Mouse (Mus musculus): ENCODE measurements at regions not wholly inside any gene's neighbourhood (a gene's known extent, or its start where the extent isn't known, plus 50 kb on each side); places are given as distances from the start of the nearest gene placed in this dataset.

- no peak for DNase-seq
Measured at GRCm38 (mm10) chr6:138956461-138957072, 298.2 kb upstream of the Igbp1b start.

DNA sequence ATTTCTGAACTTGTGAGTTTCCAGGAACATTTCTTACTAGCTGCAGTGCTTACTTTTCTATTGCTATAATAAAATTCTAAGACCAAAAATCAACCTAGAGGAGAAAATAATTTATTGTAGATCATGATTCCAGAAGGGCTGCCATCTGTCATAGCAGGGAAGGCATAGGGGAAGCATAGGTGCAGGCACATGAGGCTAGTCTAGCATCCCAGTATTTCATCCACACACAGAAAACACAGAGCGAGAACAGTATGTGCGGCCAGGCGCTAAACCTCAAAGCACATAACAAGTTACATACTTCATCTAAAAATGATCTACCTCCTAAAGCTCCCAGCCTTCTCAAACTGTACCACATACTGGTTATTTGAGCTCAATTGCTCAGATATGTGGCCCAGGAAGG, 292.5 kb upstream of the Igbp1b start:
- DNase-seq: no peak

GRCm38 (mm10) chr6:138946632-138947031, 288.3 kb upstream of the Igbp1b start:
- DNase-seq: no peak

- no peak for DNase-seq
Measured at GRCm38 (mm10) chr6:138945432-138945831, 287.1 kb upstream of the Igbp1b start.

GRCm38 (mm10) chr6:138920161-138920560, 261.8 kb upstream of the Igbp1b start:
- no peak for DNase-seq

DNA sequence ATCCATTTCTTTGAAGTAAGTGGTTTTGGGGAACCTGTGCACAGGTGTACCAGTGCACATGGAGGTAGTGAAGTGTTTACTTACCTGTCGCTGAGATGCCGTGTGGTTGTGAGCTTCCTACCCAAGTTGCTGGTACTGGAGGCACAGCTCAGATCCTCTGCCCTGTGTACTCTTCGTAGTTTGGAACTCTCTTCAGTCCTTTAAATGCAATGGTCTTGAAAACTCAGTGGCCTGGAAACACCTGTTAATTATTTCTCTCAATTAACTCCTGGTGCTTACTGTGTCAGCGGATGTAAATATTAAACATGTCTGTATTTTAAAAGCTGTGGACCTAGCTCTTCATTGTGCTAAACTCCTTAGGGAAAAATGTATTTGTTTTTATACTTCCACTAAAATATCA, 261.2 kb upstream of the Igbp1b start:
- no peak for DNase-seq

DNA sequence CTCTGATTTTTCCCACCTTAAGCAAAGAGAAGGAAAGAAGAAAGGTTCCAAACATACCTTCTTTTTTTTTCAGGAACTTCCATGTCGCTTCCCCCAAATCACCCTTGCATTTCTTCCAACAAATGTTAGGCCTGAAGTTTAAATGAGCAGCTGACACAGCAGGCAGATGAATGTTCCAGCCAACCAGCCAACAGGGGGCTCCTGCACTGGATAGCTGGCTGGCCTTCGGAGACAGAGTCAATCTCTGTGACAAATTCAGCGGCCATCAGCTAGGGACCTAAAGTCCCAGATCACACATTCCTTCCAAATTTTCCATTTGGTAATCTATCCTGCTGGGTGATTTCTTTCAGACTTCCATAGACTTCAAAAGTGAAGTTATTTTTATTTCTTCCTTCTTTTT, 256.6 kb upstream of the Igbp1b start:
- DNase-seq: no peak

- DNase-seq: no peak
Measured at GRCm38 (mm10) chr6:138873610-138874009, 215.3 kb upstream of the Igbp1b start.

- DNase-seq: no peak
Measured at GRCm38 (mm10) chr6:138872495-138873415, 214.4 kb upstream of the Igbp1b start.

DNA sequence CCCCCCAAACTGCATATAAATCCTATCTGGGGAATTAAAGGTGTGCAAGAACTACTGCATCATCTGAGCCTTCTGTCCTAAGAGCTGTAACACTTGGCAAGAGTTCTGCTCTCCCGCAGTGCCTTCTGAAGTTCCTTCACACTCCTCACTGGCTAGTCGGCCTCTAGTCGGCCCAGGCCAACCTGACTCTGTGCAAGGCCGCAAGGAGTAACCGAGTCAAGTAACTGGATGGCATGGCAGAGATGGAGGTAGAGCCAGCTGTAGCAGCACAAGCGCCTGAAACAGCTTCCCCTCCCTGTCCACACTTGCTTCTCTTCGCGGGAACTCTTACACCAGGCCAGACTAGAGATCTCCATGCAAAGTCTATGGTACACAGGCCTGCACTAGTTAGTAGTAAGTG, 179.7 kb upstream of the Igbp1b start:
- no peak for DNase-seq

DNA sequence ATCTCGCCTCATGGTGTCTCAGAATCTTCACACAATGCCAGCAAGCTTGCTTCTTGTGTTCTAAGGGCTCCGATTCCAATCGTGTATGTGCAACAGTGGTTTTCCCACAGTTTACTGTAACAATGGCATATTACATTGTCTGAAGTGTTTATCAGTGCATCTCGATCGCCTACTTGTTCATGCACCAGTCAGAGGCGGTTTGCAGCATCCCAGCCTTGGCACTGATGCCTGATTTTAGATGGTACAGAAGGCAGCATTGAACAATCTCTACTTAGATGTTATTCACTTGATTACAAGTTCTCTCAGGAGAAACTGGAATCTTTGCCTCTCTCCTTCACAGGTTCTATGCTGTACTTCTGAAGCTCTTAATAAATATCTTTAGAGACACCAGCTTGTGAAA, 176.5 kb upstream of the Igbp1b start:
- DNase-seq: no peak

DNA sequence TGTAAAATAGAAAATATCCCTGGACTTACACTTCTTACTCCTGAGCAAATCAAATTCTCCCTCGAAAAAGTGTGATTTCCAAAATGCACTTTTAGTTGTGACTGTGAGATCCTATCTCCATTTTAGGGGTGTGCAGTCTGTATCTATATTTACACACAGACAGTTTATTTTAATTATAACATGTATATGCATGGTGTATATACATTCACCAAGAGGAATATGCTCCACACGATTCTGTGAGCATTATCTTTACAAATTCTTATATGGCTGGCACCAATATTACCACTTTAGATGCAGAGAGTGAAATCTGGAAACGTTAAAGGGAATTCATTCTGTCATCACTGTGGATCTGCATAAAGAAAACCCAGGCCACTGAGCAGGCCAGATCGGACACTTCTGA, 143.5 kb upstream of the Igbp1b start:
- no peak for DNase-seq

DNA sequence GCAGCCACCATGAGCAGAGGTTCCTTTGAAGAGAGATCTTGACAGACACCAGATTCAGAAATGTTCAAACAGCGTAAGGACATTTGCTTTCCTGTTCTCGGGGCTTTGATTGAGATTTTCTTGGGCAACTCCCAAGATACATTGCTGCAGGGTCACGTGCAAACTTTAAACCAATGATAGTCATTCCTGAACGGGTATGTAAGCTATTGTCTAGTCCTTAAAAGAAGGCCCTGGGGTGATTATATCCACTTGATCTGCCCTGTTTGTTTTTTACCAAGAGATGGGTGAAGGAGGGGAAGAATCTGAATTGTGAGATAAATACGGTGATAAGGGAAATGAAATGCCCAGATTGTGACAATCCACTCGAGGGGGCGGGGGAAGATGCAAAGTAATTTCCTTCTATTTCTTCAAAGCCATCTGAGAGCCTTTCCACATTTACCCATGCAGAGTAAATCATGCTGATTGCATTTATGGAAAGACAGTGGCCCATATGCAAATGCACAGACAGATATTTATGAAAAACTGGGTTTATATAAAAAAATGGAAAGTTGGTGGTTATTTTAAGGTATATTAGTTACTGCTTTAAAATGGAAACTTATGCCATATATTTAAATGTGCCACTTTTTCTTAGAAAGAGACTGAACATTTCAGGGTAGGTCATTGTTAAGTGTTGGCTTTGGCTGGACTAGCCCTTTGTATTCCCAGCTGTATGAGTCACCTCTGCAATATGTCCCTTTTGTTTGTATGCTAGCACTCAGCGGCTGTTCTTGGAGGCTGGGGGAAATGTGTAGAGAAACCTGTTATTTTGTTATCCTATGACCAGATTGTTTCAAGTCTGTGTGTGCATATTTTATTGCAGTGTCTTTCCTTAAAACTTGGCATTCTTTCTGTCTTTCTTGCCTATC, 142.7 kb upstream of the Igbp1b start:
- peak; percentile 28 to 44 for DNase-seq

DNA sequence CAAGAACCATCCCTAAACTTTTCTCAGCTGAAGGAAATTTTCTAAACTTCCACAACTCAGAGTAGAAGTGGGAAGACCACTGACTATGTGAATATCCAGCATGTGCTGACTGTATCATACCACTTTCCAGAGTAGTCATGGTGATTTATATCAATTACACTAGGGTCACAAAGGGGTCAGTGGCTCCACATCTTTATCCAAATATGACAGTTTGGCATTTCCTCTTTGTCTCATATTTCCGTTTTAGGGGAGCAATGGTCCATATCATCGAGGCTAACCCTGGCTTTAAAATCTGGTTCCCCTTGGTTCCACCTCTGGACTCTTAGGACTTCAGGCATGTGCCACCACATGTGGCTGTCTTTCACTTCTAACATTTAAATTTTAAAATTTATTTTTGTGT, 136.4 kb upstream of the Igbp1b start:
- DNase-seq: no peak

DNA sequence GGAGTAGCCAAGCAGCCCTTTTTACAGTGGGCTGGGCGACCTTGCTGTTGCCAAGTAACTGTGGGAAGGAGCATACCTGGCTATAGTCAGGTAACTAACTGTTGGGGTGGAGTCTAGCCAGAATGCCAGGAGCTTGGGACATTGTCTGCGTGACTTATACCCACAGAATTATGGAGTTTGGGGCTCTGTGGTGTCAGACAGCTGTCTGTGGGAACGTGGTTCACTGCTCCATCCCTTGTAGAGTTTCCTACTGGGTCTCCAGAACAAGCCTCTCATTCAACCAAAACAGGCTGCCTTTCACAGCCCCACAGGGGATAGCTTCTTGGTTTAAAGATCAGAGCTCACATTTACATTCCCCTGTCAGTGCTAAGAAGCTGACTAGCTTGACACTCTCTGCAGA, 134.5 kb upstream of the Igbp1b start:
- no peak for DNase-seq

GRCm38 (mm10) chr6:138782907-138783306, 124.6 kb upstream of the Igbp1b start:
- no peak for DNase-seq

DNA sequence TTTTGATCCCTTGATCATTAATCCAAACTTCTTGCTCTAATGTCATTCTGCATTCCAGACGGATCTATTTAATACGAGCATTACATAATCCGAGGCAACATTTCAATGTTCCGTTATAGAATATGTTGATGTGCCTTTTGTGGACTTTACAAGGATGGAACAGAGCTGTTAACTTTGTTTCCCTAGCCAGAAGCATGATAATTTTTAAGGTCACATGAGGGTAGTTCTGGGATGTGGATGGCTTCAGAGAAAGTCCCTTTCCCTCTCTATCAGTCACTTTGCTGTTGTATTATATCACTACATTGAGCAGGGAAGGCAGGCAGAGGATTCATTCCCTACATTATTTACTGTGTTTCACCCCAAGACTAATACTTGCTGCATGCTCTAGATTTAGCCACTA, 124.1 kb upstream of the Igbp1b start:
- no peak for DNase-seq

DNA sequence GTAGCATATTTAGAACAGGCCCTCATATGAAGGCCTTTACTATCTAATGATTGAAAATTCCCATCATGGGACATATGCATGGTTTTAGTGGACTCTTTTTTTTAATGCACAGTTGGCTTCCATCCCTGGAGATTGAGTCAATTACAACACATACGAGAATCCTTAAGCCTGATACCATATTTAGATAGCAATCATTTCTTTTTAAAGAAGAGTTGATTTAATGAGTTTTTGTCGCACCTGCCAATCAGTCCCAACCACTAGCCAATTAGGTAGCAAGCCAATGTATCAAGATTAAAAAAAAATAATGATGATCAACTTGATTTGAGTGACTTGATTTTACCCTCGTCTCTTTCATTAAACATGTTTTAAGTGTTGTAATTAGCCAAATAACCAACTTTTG, 103.6 kb upstream of the Igbp1b start:
- DNase-seq: no peak

DNA sequence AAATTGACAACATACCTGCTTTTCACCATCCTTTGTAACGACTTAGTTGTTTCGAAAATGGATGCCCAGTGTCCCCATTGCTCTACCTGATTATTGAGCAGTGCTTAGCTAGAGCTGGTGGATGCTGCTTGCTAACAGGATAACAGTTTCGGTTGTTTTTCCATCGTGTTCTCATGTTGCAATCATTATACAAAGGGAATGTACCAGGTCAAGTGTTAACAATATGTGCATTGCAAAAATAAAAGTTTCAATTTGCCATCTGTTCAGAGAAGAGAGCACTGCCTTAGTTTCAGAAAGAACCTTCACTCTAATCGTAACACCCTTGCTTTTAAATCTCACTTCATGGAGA, 96.6 kb upstream of the Igbp1b start:
- no peak for DNase-seq

DNA sequence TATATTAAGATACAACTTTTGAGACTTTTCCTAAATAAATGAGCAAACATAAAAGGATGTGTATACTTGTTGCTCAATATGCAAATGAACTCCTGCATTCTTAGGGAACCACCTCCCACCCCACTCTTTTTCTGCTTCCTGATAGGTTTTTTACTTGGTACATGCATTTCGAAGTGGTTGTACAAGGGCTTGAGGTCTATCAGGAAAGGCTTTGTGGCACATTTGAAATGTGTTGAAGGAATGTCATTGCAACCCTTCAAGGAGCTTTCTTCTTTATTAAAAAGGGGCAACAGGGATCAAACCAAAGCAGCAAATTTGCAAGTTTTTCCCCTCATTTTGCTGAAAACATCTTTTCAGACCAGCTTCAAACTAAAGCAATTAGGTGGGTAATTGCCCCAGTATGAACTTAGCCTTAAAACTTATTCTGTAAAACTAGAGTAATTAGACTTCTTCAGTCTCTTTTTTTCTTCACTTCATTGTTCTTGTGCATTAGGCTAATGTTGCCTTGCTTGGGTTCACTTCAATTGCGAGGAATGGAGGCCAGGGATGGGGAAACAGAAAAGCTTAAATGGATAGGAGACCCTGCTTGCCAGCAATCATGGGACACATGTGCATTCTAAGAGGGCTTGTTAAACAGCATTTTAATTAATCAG, 96.1 kb upstream of the Igbp1b start:
- DNase-seq: no peak

DNA sequence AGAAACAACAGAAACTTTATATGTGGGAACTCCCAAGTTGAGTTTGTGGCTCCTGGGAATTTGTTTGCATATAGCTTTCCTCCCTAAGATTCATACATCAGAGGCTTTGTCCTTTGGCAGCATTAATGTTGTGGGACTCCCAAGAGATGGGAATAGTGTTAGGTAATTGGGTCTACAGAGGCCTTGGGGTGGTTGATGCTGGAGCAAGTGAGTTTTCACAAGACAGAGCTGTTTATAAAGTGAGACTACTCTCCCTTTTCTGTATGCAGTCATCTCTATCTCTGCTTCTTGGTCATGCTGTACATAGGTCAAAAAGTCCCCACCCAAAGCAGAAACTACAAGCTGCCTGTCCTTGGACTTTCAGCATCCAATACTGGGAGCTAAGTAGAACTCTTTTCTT, 59.4 kb upstream of the Igbp1b start:
- no peak for DNase-seq

Measured in heart, adult 18-20 months (tissue).